Mouse (Mus musculus) cerebellum, adult 8-10 months (tissue): ENCODE results near the gene Serpinb11.

ENCODE experiments used
- DNase-seq: peaks from one replicate; pipeline ENCODE4 v3.0.0; 2022

Gene Serpinb11

GRCm38 (mm10) chr1:107360898-107361297 is at the start of gene Serpinb11:
TSS of gene Serpinb11 (plus strand) at chr1:107361198.
- DNase-seq, result no peak

GRCm38 (mm10) chr1:107345979-107346378 is 15.0 kb upstream of the Serpinb11 start:
- no peak for DNase-seq

- no peak for DNase-seq
These were observed 14.2 kb upstream of the Serpinb11 start for GRCm38 (mm10) chr1:107346788-107347187.

GRCm38 (mm10) chr1:107350392-107350791 is 10.6 kb upstream of the Serpinb11 start:
- no peak for DNase-seq

- DNase-seq, result no peak
These were observed 9.9 kb upstream of the Serpinb11 start for GRCm38 (mm10) chr1:107351115-107351514.

GRCm38 (mm10) chr1:107353046-107353445 is 8.0 kb upstream of the Serpinb11 start:
- no peak for DNase-seq

- no peak for DNase-seq
These were observed 5.0 kb downstream of the Serpinb11 start for GRCm38 (mm10) chr1:107365973-107366372.

- no peak for DNase-seq
These were observed 7.9 kb downstream of the Serpinb11 start for GRCm38 (mm10) chr1:107368944-107369343.

GRCm38 (mm10) chr1:107376952-107377351 is 16.0 kb downstream of the Serpinb11 start:
- no peak for DNase-seq

GRCm38 (mm10) chr1:107378368-107378767 is 17.4 kb downstream of the Serpinb11 start:
- no peak for DNase-seq

- no peak for DNase-seq
These were observed 20.5 kb downstream of the Serpinb11 start for GRCm38 (mm10) chr1:107381491-107381890.

GRCm38 (mm10) chr1:107382404-107382803 is 21.4 kb downstream of the Serpinb11 start:
- DNase-seq, result no peak

- no peak for DNase-seq
These were observed 23.5 kb downstream of the Serpinb11 start for GRCm38 (mm10) chr1:107384532-107384931.

GRCm38 (mm10) chr1:107389753-107390152 is 28.8 kb downstream of the Serpinb11 start:
- no peak for DNase-seq

GRCm38 (mm10) chr1:107397481-107397880 is 36.5 kb downstream of the Serpinb11 start:
- no peak for DNase-seq

GRCm38 (mm10) chr1:107399355-107399754 is 38.4 kb downstream of the Serpinb11 start, which contains the start of gene Serpinb7:
TSS of gene Serpinb7 (plus strand) at chr1:107399655.
- no peak for DNase-seq

- no peak for DNase-seq
These were observed 41.1 kb downstream of the Serpinb11 start for GRCm38 (mm10) chr1:107402082-107402481.

- DNase-seq, result no peak
These were observed 53.7 kb downstream of the Serpinb11 start for GRCm38 (mm10) chr1:107414650-107415049.

GRCm38 (mm10) chr1:107422487-107422886 is 61.5 kb downstream of the Serpinb11 start:
- DNase-seq, result no peak
